Mouse (Mus musculus): ENCODE results near the gene Lats1. TPM values are rescaled to one million over a fixed set of nuclear protein-coding genes. Genes with fewer than 3 reads are reported as not detected.

Lats1 gene
- 10 to 100 TPM; 33.5 to 38.6 TPM for total RNA-seq (2021)

DNA sequence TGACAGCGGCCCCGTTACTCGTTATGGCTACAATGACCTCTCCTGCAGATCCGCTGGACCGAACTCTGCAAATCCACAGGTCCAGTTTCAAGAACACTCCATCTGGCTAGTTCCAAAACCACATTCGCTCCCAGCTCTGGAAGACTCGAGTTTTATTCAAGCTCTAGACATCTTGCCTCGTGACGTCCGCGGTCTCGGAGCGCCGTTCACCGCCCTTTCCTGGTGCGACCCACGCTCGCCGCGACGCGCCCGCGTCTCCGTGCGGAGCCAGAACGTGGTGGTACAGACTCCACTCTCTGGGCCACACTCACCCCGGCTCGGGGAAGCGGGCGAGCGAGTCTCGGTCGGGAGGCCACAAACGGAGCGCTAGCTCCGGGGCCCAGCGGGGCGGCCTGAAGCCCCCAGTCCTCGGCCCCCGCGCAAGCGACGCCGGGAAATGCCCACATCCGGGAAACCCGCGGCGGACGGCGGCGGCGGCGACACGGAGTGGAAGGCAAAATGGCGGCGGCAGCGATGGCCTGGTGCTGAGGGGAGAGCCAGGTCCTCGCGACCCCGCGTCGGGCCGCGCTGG is at the start of gene Lats1, which contains the start of gene Pcmt1:
Gene Lats1 (plus strand): TSS at position 484 of the 571 bp plus-strand sequence.
Gene Pcmt1 (minus strand): TSS at position 406 of the 571 bp plus-strand sequence.
- peak; percentile 89 for DNase-seq

DNA sequence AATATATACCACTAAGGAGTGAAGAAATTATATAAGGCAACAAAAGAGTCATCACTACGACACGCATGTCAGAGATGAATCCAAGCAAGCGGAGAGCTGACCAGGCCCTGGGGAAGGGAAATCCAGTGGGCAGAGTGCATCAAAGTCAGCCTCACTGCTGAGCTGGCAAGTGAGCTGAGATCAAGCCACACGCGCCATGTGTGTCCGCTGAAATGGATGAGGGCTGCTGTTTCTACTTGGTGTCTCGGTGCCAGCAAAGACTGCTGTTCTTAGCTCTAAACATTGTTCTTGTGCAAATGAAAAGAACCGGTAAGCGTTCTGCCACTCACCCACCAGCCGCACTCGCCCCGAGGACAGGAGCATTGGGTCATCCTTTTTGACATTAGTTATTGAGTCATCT is 40.6 kb upstream of the Lats1 start:
- DNase-seq, result no peak

DNA sequence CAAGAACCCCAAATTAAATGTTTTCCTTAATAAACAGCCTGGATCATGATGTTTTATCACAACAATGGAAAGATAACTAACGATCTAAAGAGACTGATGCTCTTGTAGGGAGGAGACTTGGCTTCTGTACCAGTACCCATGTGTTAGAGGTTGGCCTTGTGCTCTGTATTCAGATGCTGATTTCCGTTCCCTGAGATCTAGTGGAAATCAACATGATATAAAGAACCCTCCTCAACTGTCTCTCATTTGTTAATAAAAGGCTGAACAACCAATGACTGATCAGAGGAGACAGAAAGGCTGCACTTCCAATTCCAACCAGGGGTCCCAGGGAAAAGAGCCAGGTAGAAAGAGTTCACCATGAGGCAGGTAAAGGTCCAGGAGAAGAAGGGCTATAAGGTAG is 35.1 kb upstream of the Lats1 start:
- DNase-seq, result no peak

DNA sequence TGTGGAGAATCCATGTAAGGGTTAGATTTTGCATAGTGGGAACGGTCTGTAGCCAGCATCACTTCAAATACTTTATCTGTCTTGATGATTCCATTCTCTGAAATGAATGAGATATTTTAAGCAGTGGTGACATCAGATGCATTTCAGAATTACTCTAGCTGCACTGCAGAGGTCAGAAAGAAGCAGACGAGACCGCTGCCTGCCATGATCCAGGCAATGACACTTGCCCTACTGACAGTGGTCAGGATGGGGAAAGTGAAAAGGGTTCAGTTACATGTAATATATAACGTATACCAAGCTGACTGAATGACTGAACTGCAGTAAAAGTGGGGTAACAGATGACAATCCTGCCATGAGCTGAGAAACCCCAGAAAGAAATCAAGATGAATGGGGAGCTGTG is 32.0 kb upstream of the Lats1 start:
- no peak for DNase-seq

DNA sequence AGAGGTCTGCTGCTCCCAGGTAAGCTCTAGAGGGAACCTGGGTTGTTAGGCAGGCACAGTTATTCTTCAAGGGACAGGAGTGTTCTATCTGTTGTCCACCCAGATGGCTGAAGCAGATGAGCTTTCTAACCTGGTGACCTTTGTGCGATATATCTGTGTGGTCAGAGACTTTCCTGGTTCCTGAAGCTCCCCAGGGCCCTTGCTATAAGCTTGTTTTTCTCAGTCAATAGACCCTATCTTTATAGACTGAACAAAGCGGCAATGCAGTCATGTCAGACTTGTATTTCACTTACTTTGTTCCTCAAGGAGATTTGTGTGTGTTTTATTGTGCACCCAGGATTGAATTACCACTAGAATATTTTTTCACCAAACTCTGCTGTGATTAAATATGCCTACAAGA is 30.0 kb upstream of the Lats1 start:
- DNase-seq, result no peak

DNA sequence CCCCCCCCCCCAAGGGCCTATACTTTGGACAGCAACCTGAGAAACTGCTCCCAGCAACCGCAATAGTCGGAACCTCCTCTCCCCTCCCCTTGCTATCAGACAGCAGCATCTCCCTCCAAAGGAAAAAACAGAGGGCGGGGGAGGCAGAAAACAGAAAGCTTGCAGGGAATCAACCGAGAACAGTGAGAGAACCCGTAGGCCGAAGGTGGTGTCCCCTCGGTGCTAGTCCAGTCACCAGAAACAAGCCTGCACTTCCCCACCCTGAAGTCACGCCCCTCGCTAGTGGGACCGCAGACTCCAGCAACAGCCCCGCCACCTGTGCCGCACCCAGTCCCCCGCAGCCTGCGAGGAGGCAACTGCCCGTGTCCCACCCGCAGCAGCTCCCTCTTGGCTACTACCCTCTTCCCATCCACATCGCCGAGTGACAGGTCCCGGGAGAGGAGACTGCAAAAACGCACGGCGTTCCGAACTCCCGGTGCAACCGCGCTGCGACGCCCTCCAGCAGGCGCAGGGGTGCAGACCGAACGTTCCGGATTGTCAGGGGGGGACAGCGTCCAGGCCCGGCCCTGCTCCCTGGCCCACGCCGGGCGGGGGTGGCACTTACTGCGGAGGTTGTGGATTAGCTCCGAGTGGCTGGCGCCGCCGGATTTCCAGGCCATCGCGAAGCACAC is 18.4 kb upstream of the Lats1 start:
- no peak for DNase-seq

DNA sequence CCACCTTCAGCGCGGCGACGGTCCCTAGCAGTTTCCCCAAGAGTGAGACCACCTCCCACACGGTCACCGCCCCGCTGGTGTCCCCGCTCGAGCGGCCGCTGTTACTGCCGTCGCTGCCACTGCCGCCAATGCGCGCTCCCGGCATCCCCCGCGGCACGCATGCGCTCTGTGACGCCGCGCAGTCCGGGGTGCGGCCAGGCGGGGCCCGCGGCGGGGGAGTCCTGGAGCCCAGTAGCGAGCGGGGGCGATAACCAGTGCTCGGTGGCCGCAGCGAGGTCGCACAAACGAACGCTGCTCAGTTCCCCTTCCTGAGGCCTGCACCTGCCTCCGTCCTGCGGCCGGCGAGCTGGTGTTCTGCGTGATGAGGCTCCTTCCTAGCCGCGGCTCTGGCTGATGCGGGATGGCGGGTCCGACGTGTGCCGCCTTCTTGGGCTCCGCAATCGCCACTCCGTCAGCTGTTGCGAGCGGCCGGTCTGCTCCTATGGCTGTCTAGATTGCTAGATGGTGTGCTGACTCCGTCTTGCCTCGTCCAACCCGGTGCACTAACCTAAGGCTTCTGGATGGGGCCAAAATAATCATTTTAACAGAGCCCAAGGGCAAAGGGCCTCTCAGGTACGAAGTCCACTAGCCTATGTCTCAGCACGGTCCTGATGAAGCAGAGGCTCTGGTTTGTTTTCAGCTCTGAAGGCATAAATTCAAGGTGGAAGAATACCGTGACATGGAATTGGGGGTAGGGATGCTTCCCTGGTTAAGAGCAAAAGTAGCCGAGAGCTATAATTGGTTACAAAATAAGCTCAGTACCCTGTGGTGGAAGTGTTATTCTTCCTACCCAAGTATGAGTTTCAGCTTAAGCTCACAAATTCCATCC is 17.6 kb upstream of the Lats1 start:
- peak; percentile 93 to 94 for DNase-seq

DNA sequence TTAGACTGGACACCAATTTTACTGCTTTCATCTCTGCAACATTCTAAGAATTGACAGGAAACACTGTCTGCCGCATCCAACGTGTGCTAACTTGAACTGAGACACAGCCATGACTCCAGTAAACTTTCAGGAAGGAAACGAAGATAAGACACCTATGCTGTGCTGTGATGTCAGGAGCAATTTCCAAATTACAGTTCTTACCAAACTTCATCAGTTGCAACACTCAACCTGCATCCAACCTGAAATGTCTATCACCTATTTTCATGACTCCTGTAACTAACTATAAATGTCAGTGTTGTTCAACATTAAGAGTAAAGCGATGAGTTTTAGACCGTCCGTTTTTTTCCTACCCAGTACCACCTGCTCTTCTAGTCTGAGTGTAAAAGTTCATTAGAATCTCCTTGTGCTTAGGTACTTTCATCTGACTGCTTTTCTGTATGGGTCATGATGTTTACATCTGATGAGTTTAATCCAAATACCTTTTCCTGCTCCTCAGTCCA is 16.9 kb upstream of the Lats1 start:
- no peak for DNase-seq

DNA sequence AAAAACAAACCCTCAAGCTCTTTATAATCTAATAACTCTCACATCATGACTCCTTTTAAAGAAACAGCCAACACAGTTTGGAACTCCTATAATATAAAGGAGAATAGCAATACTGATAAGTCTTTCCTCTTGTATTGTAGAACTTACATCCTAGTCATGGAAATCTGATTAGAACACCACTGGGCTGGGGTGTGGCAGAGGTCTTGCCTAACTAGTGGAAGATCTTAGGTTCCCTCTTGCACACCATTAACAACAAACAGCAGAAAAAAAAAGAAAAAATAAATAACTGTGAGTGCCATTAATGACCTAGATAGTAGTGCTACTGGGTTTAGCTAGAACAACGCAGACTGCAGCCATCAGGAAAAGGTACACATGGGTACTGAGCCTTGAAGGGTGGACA is 16.1 kb upstream of the Lats1 start:
- no peak for DNase-seq

DNA sequence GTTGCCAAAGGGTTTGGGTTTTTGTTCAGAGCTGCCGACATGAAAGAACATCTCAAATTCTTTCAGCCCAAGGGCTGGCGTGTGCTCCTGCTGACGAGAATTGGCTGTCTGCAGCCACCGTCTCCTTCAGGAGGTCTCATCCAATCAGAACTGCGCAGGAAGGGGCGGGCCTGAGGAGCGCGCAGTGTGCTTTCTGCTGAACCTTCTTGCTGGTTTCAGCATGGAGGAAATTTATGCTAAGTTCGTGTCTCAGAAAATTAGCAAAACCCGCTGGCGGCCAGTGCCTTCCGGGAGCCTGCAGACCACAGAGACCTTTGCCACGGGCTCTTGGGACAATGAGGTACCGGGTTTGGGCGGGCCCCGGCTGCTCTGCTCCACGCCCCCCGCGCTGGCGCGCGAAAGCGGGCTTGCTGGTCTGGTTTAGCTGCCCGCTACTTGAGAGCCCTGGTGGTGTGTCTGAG is 13.6 kb upstream of the Lats1 start, which contains the start of gene Nup43:
Gene Nup43 (plus strand): TSS at position 162 of the 461 bp plus-strand sequence.
- peak; percentile 84 to 88 for DNase-seq

DNA sequence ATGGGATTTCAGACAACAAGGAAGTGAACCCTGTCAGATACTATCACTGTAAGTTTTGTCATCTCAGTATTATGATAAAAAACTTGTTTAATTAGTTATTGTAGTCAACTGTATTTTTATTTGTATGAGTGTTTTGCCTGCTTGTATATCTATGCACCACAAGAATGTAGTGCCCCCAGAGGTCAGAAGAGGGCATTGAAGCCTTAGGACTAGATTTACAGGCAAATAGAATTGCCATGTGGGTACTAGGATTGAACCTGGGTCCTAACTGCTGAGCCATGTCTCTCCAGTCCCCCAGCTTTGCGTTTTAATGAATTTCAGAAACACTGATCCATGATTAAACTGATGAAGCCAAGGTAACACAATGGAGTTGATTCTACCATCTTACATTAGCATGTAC is 7.3 kb upstream of the Lats1 start:
- DNase-seq, result no peak

DNA sequence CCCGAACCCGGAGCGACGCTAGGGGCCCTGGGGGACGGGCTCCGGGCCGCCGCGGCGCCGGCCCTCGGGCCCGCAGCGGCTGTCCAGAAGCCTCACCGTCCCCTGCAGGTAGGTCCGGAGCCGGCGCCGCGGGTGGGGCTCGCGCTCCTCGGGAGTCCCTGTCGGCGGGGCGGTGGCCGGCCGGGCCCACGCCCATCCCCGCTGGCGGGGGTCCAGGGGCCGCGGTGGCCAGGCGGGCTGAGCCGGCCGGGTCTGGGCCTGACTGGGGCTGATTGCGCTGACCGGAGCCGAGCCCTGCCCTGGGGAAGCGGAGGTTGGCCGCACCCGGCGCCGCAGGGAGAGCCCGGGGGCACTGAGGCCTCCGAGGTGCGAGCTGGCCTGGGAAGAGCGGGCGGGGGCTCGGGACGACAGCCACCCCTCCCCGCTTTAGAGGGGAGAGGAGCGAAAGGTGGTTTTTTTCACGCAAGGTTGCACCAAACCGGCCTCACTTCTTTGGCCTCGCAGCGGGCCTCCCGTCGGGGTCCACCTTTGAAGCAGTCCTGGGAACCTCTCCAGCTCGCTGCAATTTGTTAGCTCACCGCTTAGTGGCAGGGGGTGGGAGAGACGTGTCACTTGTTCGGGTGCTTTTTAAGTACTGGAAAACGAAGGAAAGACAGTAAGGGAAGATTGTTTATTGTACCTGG is 470 bp downstream of the Lats1 start:
- DNase-seq, result peak; percentile 43 to 58

DNA sequence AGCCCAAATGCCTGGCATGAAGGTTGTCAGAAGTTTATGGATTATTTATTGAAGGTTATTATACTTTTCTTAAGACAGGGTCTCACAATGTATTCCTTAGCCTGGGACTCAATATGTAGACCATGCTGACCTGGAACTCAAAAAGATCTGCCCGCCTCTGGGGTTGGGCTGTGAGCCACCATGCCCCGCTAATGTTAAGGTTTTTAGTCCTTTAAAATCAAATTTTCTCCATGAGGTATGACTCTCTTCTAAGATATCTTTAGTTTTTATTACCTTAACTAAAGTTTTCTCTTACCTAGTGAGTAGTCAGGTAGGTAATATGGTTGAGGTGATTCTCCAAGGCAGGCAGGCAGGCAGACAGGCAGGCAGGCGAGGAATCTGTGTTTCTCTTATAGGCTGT is 1.2 kb downstream of the Lats1 start:
- DNase-seq, result no peak

DNA sequence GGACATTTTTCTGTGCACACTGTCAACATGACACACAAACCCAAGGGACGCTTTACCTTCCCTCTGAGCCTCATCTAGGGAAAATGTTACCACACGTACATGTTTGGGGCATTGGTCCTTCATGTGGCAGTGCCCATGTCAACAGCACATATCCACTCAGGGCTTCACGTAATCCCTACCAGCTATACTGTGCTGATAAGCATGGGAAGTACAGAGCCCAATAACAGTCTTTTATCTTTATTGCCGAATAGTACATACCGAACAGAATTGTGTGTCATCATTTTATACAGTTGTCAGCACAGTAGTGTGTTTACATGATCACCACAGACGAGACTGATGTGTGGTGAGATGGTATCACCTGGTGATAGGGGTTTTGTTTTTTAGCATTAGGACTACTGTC is 5.9 kb downstream of the Lats1 start:
- no peak for DNase-seq

DNA sequence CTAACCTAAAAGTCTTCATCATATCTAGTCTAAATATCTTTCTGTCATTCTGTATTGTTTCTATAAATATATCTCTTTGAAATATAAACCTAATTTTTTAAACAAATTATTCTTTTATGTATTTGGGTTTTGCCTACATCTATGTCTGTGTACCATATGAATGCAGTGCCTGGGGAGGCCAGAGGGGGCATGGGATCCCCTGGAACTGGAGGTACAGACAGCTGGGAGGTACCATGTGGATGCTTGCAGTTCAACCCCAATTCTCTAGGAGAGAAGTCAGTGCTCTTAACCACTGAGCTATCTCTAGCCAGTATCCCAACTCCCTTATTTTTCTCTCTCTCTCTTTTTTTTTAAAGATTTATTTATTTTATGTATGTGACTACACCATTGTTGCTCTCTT is 14.3 kb downstream of the Lats1 start:
- DNase-seq, result no peak

DNA sequence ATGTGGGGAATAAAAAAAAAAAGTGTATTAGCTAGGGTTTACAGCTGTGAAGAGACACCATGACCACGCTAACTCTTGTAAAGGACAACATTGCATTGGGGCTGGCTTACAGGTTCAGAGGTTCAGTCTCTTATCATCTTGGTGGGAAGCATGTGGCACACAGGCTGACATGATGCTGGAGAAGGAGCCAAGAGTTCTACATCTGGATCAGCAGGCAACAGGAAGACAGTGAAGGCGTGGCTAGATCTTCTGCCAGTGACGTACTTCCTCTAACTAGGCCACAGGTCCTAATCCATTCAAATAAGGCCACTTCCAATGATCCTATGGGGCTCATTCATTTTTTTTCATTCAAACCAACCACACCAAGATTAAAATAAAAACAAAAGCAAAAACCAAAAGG is 19.1 kb downstream of the Lats1 start:
- DNase-seq, result no peak

DNA sequence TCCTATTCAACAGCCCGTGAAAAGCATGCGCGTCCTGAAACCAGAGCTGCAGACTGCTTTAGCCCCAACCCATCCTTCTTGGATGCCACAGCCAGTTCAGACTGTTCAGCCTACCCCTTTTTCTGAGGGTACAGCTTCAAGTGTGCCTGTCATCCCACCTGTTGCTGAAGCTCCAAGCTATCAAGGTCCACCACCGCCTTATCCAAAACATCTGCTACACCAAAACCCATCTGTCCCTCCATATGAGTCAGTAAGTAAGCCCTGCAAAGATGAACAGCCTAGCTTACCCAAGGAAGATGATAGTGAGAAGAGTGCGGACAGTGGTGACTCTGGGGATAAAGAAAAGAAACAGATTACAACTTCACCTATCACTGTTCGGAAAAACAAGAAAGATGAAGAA is 21.6 kb downstream of the Lats1 start:
- peak in 1 of 2 experiments; percentile 28 for DNase-seq

DNA sequence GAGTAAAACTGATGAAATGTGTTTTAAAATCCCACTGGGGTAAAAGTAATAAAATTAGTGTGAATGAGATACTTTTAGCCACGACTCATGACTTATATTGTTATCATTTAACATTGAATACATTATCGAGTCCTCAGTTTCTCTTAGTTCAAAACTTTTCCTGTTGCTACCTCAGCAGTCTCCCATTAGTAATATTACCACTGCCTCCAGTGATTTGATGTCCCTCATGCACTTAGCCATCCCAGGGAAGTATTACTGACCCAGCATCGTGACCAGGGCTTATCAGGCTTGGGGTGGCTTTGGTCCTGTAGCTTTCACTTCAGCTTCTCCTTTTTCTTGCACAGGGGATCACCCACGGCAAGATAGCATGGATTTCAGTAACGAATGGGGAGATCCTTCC is 29.1 kb downstream of the Lats1 start:
- no peak for DNase-seq

DNA sequence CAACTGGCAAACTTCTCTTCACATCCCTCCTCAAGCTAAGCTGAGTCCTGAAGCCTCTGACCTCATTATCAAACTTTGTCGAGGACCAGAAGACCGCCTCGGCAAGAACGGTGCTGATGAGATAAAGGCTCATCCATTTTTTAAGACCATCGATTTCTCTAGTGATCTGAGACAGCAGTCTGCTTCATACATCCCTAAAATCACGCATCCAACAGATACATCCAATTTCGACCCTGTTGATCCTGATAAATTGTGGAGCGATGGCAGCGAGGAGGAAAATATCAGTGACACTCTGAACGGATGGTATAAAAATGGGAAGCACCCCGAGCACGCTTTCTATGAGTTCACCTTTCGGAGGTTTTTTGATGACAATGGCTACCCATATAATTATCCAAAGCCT is 31.5 kb downstream of the Lats1 start:
- no peak for DNase-seq

DNA sequence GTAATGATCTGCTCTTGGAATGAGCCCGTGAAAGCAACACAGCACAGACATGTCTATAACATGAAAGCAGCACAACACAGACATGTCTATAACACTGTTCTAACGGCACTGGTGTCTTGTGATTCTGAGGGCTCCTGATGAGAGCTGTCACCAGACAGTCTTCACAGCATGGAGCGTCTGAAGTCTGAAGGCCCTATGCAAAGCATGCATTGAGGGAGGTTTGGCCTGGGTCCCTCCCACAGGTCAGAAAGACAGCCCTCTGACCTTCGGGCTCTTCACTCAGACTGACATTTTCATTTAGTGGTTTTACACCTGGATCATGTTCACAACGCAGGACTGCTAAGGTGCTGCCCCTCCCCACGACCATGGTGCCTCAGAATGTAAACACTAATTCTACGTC is 34.0 kb downstream of the Lats1 start:
- DNase-seq, result no peak

DNA sequence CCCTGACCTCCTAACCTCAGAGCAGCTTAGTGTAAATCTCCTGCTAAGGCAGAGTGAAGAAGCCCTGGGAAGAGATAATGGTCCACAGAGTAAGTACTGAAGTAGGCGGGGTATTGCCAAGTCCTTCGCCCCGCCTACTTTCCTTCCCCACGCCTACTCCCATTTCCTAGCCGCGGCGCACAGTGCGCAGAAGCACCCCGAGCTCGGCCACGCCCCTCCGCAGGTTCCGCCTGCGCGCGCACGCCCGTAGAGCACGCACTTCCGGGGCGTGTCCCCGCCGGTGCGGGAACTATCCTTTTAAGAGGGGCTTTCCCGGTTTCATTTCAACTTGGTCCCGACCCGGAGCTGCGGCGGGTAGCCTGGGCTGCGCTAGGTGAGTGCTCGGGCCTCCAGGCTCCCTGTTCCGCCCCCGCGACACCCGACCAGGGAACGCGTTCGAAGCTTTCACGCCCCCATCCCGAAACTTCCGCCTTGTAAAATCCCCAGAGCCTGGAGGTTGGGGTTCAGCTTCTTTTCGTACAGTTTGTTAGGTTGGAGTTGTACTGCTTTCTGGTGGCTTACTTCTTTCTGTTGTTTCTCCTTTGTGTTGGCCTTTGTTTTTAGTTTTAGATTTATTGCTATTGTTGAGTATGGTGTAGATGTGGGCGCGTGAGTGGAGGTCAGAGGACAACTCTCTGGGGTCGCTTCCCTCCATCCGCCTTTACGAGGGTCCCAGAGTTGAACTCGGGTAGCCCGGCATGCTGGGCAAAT is 44.9 kb downstream of the Lats1 start, which contains the start of gene Katna1:
Gene Katna1 (plus strand): TSS at position 250 of the 750 bp plus-strand sequence.
- DNase-seq, result peak; percentile 87

DNA sequence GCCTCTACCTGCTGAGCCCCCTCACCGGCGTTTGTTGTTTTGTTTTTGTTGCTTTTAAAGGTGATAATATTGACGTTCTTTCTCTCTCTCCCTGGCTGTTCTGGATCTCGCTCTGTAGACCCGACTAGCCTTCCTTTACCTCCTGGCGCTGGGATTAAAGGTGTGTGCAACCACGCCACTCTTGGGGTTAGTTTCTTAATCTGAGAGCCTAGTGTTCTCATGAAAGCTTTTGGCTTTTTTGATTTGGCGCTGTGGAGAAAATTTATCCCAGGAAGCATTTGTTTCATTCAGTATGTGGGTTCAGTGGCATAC is 45.4 kb downstream of the Lats1 start:
- DNase-seq, result no peak

Measured in layer of hippocampus, postnatal 36 days (tissue).